Mouse (Mus musculus) lung, postnatal 0 days (tissue): ENCODE results near the gene E2f2. TPM values are rescaled to one million over a fixed set of nuclear protein-coding genes. Genes with fewer than 3 reads are reported as not detected.

Source experiments
- ATAC-seq: fragments of 200-750 bp; cut with Nextera tagmentation; 2 replicates; pipeline ENCODE4 v1.8.0; 2017; ENCODE audit warnings: moderate library complexity
- DNase-seq: peaks from one replicate; pipeline ENCODE4 v3.0.0-alpha.2; 2016; ENCODE audit warnings: low spot score
- H3K27ac ChIP-seq: fragments of 300-500 bp; sonication (generic); 2 replicates; pipeline ENCODE4 v1.5.1; 2014; ENCODE audit warnings: antibody characterized with exemption, mild to moderate bottlenecking, low read length, mixed read lengths
- H3K27me3 ChIP-seq: fragments of 300-500 bp; sonication (generic); replicated peaks from 2 replicates; pipeline ENCODE4 v1.6.1; 2014; ENCODE audit warnings: low read length, mixed read lengths; ENCODE audit not compliant: insufficient read depth
- H3K36me3 ChIP-seq: fragments of 300-500 bp; sonication (generic); 2 replicates; pipeline ENCODE4 v1.6.1; 2014; ENCODE audit warnings: low read length, mixed read lengths; ENCODE audit not compliant: insufficient read depth
- H3K4me1 ChIP-seq: fragments of 300-500 bp; sonication (generic); 2 replicates; pipeline ENCODE4 v1.6.1; 2014; ENCODE audit warnings: antibody characterized with exemption, low read depth, low read length, mixed read lengths; ENCODE audit not compliant: insufficient read depth
- H3K4me2 ChIP-seq: fragments of 300-500 bp; sonication (generic); replicated peaks from 2 replicates; pipeline ENCODE4 v1.6.1; 2014; ENCODE audit warnings: low read depth, mild to moderate bottlenecking, low read length, moderate library complexity, mixed read lengths
- H3K4me3 ChIP-seq: fragments of 300-500 bp; sonication (generic); 2 replicates; pipeline ENCODE4 v1.5.1; 2014; ENCODE audit warnings: low read depth, low read length
- H3K9ac ChIP-seq: fragments of 300-500 bp; sonication (generic); replicated peaks from 2 replicates; pipeline ENCODE4 v1.6.1; 2014; ENCODE audit warnings: low read depth, mild to moderate bottlenecking
- H3K9me3 ChIP-seq: fragments of 300-500 bp; sonication (generic); 2 replicates; pipeline ENCODE4 v1.6.1; 2016; ENCODE audit warnings: low read length, mixed read lengths
- CTCF ChIP-seq: IDR thresholded peaks from 2 replicates; pipeline ENCODE4 v1.5.1; 2016; ENCODE audit warnings: antibody characterized with exemption, mild to moderate bottlenecking
- EP300 ChIP-seq: IDR thresholded peaks from 2 replicates; pipeline ENCODE4 v1.6.1; 2016; ENCODE audit warnings: antibody characterized with exemption, mild to moderate bottlenecking, control low read depth
- WGBS: fragments of 180-500 bp; shearing (Covaris S2); extraction: QIAGEN DNeasy Blood & Tissue Kit; methylation state at CpG from one replicate; pipeline ENCODE4 v1.1.7; 2014; 5-methylcytosine and 5-hydroxymethylcytosine counted together
- polyA plus RNA-seq: library from polyadenylated mRNA; unstranded; fragments of >200 nt; fragmentation: Nextera tagmentation; extraction: Ambion mirVana; gene quantifications from 2 replicates; pipeline ENCODE4 v1.2.1, GENCODE M21; 2015

E2f2 gene
- polyA plus RNA-seq, 1 experiment from 2014 or later, result 19.1 TPM

DNA sequence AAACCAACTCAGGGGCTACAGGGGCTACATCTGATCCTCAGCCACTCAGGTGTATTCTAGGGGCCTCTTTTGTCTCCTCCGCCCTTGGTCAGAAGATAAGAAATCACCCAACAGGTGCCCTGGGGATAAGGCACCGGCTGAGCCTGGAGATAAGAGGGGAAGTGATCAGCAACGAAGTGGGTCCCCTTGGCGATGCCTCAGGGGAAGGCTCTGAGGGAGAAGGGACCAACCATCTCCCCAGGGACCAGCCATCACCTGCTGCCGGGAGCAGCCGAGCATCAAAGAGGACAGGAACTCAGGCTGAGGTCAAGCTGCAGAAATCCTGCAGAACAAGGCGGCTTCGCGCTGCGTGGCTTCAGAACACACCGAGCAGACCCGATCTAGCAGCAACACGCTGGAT is 44.5 kb upstream of the E2f2 start:
- no peak for DNase-seq
- no peak overlapping the region for H3K4me3 ChIP-seq
- no peak overlapping the region for H3K27ac ChIP-seq
- no peak overlapping the region for H3K9ac ChIP-seq
- WGBS, result 50% methylated on average over 13 of the region's 13 CpGs
- H3K4me2 ChIP-seq, result no peak overlapping the region
- H3K9me3 ChIP-seq, result no peaks in the 10 kb centered on the region
- no peaks in the 10 kb centered on the region for H3K4me1 ChIP-seq
- no peaks in the 10 kb centered on the region for H3K27me3 ChIP-seq
- TF ChIP-seq CTCF (no peak), EP300 (no peak)
- H3K36me3 ChIP-seq, result no peaks in the 10 kb centered on the region
- no peak for ATAC-seq

DNA sequence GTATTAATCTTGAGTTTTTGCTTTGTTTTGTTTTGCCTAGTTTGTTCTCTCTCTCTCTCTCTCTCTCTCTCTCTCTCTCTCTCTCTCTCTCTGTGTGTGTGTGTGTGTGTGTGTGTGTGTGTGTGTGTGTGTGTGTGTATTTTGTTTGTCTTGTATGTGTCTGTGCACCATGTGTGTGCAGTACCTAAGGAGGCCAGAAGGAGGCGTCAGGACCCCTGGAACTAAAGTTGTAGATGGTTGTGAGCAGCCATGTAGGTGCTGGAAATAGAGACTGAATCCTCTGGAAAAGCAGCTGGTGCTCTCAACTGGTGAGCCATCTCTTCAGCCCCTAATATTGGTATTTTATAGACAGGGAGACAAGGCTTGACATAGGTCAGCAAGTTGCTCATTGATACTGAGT is 42.4 kb upstream of the E2f2 start:
- Histone ChIP-seq H3K4me2 (no peak overlapping the region), H3K36me3 (no peaks in the 10 kb centered on the region), H3K9ac (no peak overlapping the region), H3K27ac (no peak overlapping the region), H3K4me3 (no peak overlapping the region), H3K4me1 (peaks cover 8% of the 10 kb centered on the region; the same call in 1 of the 2 replicates), H3K9me3 (no peaks in the 10 kb centered on the region), H3K27me3 (no peaks in the 10 kb centered on the region)
- no peak for ATAC-seq
- TF ChIP-seq EP300 (no peak), CTCF (peak; percentile 31; the same call in 1 of the 2 replicates)
- no peak for DNase-seq
- WGBS, result 75% methylated on average over 1 of the region's 1 CpGs

DNA sequence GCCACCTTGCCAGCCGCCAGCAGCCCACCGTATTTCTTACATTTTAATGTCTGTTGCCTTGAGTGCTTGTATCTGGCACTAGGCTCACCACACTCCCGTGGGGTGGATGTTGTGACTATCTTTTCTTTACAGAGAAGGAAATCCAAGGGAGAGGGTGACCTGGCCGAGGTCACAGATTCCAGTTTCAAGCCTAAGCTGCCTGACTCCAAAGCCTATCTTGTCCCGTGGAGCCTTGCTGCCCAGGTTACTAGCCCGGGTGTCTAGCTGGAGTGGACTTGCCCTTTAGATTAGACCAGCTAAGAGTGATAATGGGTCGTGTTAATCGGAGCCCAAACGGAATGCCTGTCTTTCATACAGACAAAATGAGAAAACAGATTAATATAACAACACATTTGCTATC is 38.4 kb upstream of the E2f2 start:
- H3K4me1 ChIP-seq, result peaks cover 21% of the 10 kb centered on the region; the same call in 1 of the 2 replicates
- H3K9me3 ChIP-seq, result no peaks in the 10 kb centered on the region
- peak overlapping the region; percentile 55 for H3K27ac ChIP-seq
- no peak overlapping the region; the same call in 1 of the 2 replicates for H3K4me2 ChIP-seq
- 28% methylated on average over 9 of the region's 9 CpGs for WGBS
- H3K4me3 ChIP-seq, result no peak overlapping the region
- no peak overlapping the region for H3K9ac ChIP-seq
- H3K36me3 ChIP-seq, result no peaks in the 10 kb centered on the region
- DNase-seq, result no peak
- no peak for ATAC-seq
- TF ChIP-seq CTCF, result no peak
- TF ChIP-seq EP300, result no peak
- no peaks in the 10 kb centered on the region for H3K27me3 ChIP-seq

DNA sequence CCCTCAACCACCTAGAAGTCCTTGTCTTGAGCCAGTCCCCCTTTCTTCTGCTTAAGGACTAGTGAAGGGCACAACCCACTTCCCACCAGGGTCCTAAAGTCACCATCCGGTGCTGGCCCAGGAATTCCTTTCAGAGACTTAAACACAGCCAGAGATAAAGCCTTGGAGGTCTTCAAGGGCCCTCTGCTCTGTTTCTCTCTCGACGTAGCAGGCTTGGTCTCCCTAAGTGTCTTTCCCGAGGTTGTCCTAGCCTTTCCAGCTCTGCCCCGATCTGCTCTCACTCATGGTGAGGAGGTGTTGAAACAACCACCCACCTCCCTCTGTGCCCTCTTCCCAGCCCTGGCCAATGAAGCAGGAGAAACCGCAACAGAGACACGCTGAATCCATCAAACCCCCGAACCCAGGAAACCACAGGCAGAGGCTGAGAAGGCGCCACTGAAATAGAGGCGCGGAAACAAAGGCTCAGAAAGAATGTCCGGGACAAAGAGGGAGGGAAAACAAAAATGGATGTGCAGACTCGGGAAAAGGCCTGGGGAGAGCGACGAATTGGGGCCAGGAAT is 37.7 kb upstream of the E2f2 start:
- DNase-seq (peak; percentile 58), ATAC-seq (peak; percentile 48)
- Histone ChIP-seq H3K27me3 (no peaks in the 10 kb centered on the region), H3K4me3 (peak overlapping the region; percentile 46), H3K4me1 (peaks cover 26% of the 10 kb centered on the region; the same call in 1 of the 2 replicates), H3K9me3 (no peaks in the 10 kb centered on the region), H3K4me2 (peak overlapping the region; percentile 90), H3K36me3 (no peaks in the 10 kb centered on the region), H3K27ac (peak overlapping the region; percentile 55), H3K9ac (peak overlapping the region; percentile 59)
- TF ChIP-seq EP300 (no peak), CTCF (no peak)
- WGBS, result 0% methylated on average over 15 of the region's 15 CpGs

DNA sequence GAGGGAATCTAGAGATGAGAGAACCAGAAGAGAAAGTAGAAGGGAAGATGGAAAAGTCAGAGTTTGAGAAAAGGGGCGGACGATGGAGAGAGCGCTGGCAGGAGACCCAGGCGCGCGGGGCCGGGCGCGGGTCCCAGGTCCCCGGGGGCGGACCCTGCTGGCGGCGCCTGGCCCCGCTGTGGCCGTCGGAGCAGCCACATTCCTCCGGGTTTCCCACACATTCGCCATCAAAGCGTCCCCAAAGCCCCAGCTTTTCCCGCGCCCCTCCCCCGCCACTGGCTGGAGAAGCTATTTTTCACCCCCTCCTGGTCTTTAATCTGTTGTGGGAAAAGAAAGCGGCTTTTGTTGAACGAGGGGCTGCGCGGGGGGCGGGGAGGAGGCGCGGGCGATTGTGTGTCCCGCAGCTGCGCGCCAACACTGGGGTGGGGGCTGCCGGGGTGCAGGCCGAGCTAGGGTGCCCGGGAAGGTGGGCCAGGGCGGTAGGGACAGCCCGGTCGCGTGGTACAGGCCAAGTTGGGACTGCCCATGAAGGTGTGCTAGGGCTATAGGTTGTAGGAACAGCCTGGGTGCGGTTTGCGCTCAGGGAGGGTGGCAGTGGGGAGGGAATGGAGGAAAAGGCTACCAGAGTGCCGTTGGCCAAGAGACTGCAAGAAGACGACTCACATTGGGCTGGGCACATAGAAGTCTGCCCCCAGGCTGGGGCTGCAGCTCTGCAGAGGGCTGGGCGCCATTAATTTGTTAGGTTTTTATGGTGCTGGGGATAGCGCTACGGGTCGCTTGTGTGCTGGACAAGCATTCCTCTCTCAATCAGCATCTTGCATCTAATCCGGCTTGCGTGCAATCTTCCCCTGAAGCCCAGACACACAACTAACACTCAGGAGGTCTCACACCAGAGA is 37.0 kb upstream of the E2f2 start:
- Histone ChIP-seq H3K4me1 (peaks cover 31% of the 10 kb centered on the region; the same call in 1 of the 2 replicates), H3K9me3 (no peaks in the 10 kb centered on the region), H3K4me2 (peak overlapping the region; percentile 90), H3K27me3 (no peaks in the 10 kb centered on the region), H3K9ac (peak overlapping the region; percentile 59), H3K27ac (peak overlapping the region; percentile 55), H3K4me3 (peak overlapping the region; percentile 46), H3K36me3 (no peaks in the 10 kb centered on the region)
- ATAC-seq (peak; percentile 56), DNase-seq (peak; percentile 71)
- 6% methylated on average over 42 of the region's 50 CpGs for WGBS
- TF ChIP-seq EP300, result no peak
- TF ChIP-seq CTCF, result no peak

DNA sequence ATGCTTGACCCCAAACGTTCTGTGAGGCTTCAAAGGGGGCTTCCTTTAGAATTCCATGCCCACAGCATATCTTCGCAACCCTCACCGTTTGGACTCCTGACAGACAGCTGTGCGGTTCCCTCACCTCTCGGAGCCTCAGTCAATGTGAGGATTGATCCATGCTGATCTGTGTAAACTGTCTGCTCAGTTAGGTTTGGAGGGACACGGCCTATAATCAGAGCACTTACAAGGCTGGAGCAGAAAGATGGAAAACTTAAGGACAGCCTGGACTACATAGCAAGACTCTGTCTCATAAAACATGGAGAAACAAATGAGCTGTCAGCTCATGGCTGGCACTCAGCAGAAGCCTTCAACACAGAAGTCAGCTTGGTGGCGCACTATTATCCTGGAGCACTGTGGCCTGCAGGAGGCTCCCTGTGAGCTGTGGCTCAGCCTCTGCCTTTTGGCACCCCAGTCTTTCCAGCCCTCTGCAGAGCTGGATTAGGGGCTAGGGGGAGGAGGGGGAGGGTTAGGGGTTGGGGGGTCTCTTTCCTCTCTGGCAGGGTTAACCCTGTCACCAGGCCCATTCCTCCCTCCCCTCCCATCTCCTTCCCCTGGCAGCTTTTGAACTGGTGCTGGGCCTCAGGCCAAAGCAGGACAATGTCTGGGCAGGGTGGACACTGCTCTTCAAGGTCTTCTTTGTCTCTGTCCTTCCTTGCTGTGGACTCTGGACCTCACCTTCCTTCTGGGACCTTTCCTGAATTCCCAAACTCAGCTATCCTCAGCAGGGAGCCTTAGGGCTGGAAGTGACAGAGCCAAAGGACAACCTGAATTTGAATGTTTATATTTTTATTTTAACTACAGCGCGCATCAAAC is 36.1 kb upstream of the E2f2 start:
- Histone ChIP-seq H3K36me3 (no peaks in the 10 kb centered on the region), H3K4me3 (no peak overlapping the region), H3K9ac (no peak overlapping the region), H3K9me3 (no peaks in the 10 kb centered on the region), H3K27ac (peak overlapping the region; percentile 55), H3K4me2 (peak overlapping the region; percentile 90; the same call in 1 of the 2 replicates), H3K27me3 (no peaks in the 10 kb centered on the region), H3K4me1 (peaks cover 36% of the 10 kb centered on the region)
- peak; percentile 50 for DNase-seq
- TF ChIP-seq CTCF (peak; percentile 66), EP300 (no peak)
- WGBS, result 33% methylated on average over 9 of the region's 9 CpGs
- ATAC-seq, result no peak
